Mouse (Mus musculus) brown adipose tissue, adult 24 weeks (tissue): Measurements from ENCODE around the gene Ddi2. TPM values are rescaled to one million over a fixed set of nuclear protein-coding genes. Genes with fewer than 3 reads are reported as not detected.

Source experiments
- H3K27ac ChIP-seq: fragments of 200-500 bp; replicated peaks from 2 replicates; pipeline ENCODE4 v1.5.1; 2012; ENCODE audit warnings: low read depth, mild to moderate bottlenecking, low read length
- H3K4me1 ChIP-seq: fragments of 200-500 bp; 2 replicates; pipeline ENCODE4 v1.6.1; 2012; ENCODE audit warnings: low read length, mixed read lengths; ENCODE audit not compliant: control insufficient read depth, insufficient read depth, insufficient read length
- H3K4me3 ChIP-seq: fragments of 200-500 bp; 2 replicates; pipeline ENCODE4 v1.5.1; 2012; ENCODE audit warnings: low read depth, mild to moderate bottlenecking, low read length, moderate library complexity; ENCODE audit not compliant: insufficient read depth
- polyA plus RNA-seq: library from polyadenylated mRNA; stranded (reverse); fragments of >200 nt; gene quantifications from 2 replicates; pipeline ENCODE4 v1.2.4, GENCODE M21; 2012; ENCODE audit not compliant: missing spikeins, insufficient read depth, insufficient read length

Ddi2 gene
- polyA plus RNA-seq, 1 experiment: 9.4 TPM

GRCm38 (mm10) chr4:141752076-141752421, 28.8 kb upstream of the Ddi2 start:
- H3K4me1 ChIP-seq: no peaks in the 10 kb centered on the region
- no peak overlapping the region for H3K27ac ChIP-seq
- H3K4me3 ChIP-seq: no peak overlapping the region

GRCm38 (mm10) chr4:141751419-141752075, 28.3 kb upstream of the Ddi2 start:
- H3K4me3 ChIP-seq: no peak overlapping the region
- H3K4me1 ChIP-seq: no peaks in the 10 kb centered on the region
- no peak overlapping the region for H3K27ac ChIP-seq

GRCm38 (mm10) chr4:141750826-141751225, 27.6 kb upstream of the Ddi2 start:
- Histone ChIP-seq H3K4me1 (no peaks in the 10 kb centered on the region), H3K4me3 (no peak overlapping the region), H3K27ac (no peak overlapping the region)

GRCm38 (mm10) chr4:141749557-141749956, 26.3 kb upstream of the Ddi2 start:
- H3K27ac ChIP-seq: no peak overlapping the region
- H3K4me3 ChIP-seq: no peak overlapping the region
- no peaks in the 10 kb centered on the region for H3K4me1 ChIP-seq

- H3K4me1 ChIP-seq: no peaks in the 10 kb centered on the region
- no peak within 1 kb of the TSS for H3K4me3 ChIP-seq
- H3K27ac ChIP-seq: no peak within 1 kb of the TSS
Observed at GRCm38 (mm10) chr4:141746578-141747346, 23.5 kb upstream of the Ddi2 start, which contains the start of gene Agmat. Gene Agmat (plus strand): TSS chr4:141746672.

GRCm38 (mm10) chr4:141742381-141742780, 19.2 kb upstream of the Ddi2 start:
- Histone ChIP-seq H3K27ac (no peak overlapping the region), H3K4me3 (no peak overlapping the region)

GRCm38 (mm10) chr4:141741856-141742255, 18.6 kb upstream of the Ddi2 start:
- H3K4me3 ChIP-seq: no peak overlapping the region
- no peaks in the 10 kb centered on the region for H3K4me1 ChIP-seq
- H3K27ac ChIP-seq: no peak overlapping the region

More at GRCm38 (mm10) chr4:141742381-141742780, 19.2 kb upstream of the Ddi2 start:
- no peaks in the 10 kb centered on the region for H3K4me1 ChIP-seq

- no peak overlapping the region for H3K27ac ChIP-seq
- H3K4me1 ChIP-seq: no peaks in the 10 kb centered on the region
- no peak overlapping the region for H3K4me3 ChIP-seq
Observed at GRCm38 (mm10) chr4:141738015-141738414, 14.8 kb upstream of the Ddi2 start.

GRCm38 (mm10) chr4:141736856-141737255, 13.6 kb upstream of the Ddi2 start:
- peaks cover 1% of the 10 kb centered on the region; the same call in 1 of the 2 replicates for H3K4me1 ChIP-seq
- no peak overlapping the region for H3K4me3 ChIP-seq
- H3K27ac ChIP-seq: peak overlapping the region; percentile 31

GRCm38 (mm10) chr4:141735206-141735560, 12.0 kb upstream of the Ddi2 start:
- no peak overlapping the region for H3K27ac ChIP-seq
- peaks cover 4% of the 10 kb centered on the region; the same call in 1 of the 2 replicates for H3K4me1 ChIP-seq
- peak overlapping the region; percentile 28 for H3K4me3 ChIP-seq

- Histone ChIP-seq H3K4me1 (peaks cover 4% of the 10 kb centered on the region; the same call in 1 of the 2 replicates), H3K27ac (no peak overlapping the region), H3K4me3 (peak overlapping the region; percentile 61)
Observed at GRCm38 (mm10) chr4:141734446-141735205, 11.4 kb upstream of the Ddi2 start.

- H3K27ac ChIP-seq: 0 out of 2 replicates have a peak overlapping the region, but pooled peaks have one; percentile 20
- no peak overlapping the region for H3K4me3 ChIP-seq
- peaks cover 4% of the 10 kb centered on the region for H3K4me1 ChIP-seq
Observed at GRCm38 (mm10) chr4:141731766-141732165, 8.5 kb upstream of the Ddi2 start.

GRCm38 (mm10) chr4:141730401-141730800, 7.2 kb upstream of the Ddi2 start:
- peaks cover 4% of the 10 kb centered on the region for H3K4me1 ChIP-seq
- H3K4me3 ChIP-seq: no peak overlapping the region
- H3K27ac ChIP-seq: no peak overlapping the region

GRCm38 (mm10) chr4:141729266-141729665, 6.0 kb upstream of the Ddi2 start:
- Histone ChIP-seq H3K27ac (no peak overlapping the region), H3K4me1 (peaks cover 4% of the 10 kb centered on the region), H3K4me3 (no peak overlapping the region)

GRCm38 (mm10) chr4:141725738-141726137, 2.5 kb upstream of the Ddi2 start:
- peaks cover 8% of the 10 kb centered on the region for H3K4me1 ChIP-seq
- no peak overlapping the region for H3K4me3 ChIP-seq
- no peak overlapping the region for H3K27ac ChIP-seq
